In genomic region chr4:126301584-126302309, GRCm38 (mm10) we compare ENCODE assay signal across 7 mouse cellular contexts. TPM values are rescaled to one million over a fixed set of nuclear protein-coding genes. Genes with fewer than 3 reads are reported as not detected.
DNase-seq lines count a peak whose midpoint lies in the region; ATAC-seq and TF ChIP-seq lines count a peak whose summit lies in the region.

No protein-coding gene starts in this region.

- peak overlapping the region; percentile 5; the same call in 1 of the 2 replicates for H3K9ac ChIP-seq in ES-Bruce4 (ENCODE audit: low read depth, poor library complexity, severe bottlenecking)
- H3K9ac ChIP-seq in forebrain, embryonic 12.5 days: 0 out of 2 replicates have a peak overlapping the region, but pooled peaks have one; percentile 29
- no peak overlapping the region for H3K9ac ChIP-seq in liver, embryonic 16.5 days (ENCODE audit: low read depth, low read length)

- TF ChIP-seq CTCF in ES-Bruce4 (IDR thresholded peaks at IDR 0.05; ENCODE audit: low read depth, low read length): no peak

- H3K36me3 ChIP-seq in ES-Bruce4 (ENCODE audit: control insufficient read depth, insufficient read depth, low read length, poor library complexity, severe bottlenecking): no peaks in the 10 kb centered on the region
- no peaks in the 10 kb centered on the region for H3K36me3 ChIP-seq in forebrain, embryonic 12.5 days (replicated peaks)
- H3K36me3 ChIP-seq in liver, embryonic 16.5 days (ENCODE audit: control insufficient read depth, insufficient read depth): no peaks in the 10 kb centered on the region

- H3K4me2 ChIP-seq in forebrain, embryonic 12.5 days: peak overlapping the region; percentile 42
- 0 out of 2 replicates have a peak overlapping the region, but pooled peaks have one; percentile 42 for H3K4me2 ChIP-seq in liver, embryonic 16.5 days (ENCODE audit: low read depth, low read length)

- peak overlapping the region; percentile 54 for H3K4me3 ChIP-seq in ES-Bruce4 (ENCODE audit: low read depth, low read length)
- H3K4me3 ChIP-seq in forebrain, embryonic 12.5 days (replicated peaks): peak overlapping the region; percentile 31
- H3K4me3 ChIP-seq in liver, embryonic 16.5 days (ENCODE audit: low read depth, low read length): no peak overlapping the region

- H3K9me3 ChIP-seq in ES-Bruce4 (replicated peaks; ENCODE audit: control insufficient read depth, insufficient read depth, low read length, poor library complexity, severe bottlenecking): no peaks in the 10 kb centered on the region
- peaks cover 4% of the 10 kb centered on the region for H3K9me3 ChIP-seq in forebrain, embryonic 12.5 days
- no peaks in the 10 kb centered on the region; the same call in 1 of the 2 replicates for H3K9me3 ChIP-seq in liver, embryonic 16.5 days (replicated peaks; ENCODE audit: control insufficient read depth, low read length)

- 5% methylated on average over 27 of the region's 27 CpGs for WGBS in forebrain, embryonic 12.5 days
- 7% methylated on average over 27 of the region's 27 CpGs for WGBS in liver, embryonic 16.5 days (ENCODE audit: insufficient replicate concordance)

- no peak for TF ChIP-seq POLR2A in ES-Bruce4 (IDR thresholded peaks at IDR 0.05; ENCODE audit: insufficient read depth, low read length)

- no peak for ATAC-seq in forebrain, embryonic 12.5 days (ENCODE audit: low FRiP score)
- no peak for ATAC-seq in liver, embryonic 16.5 days (ENCODE audit: low read depth)

- peaks cover 6% of the 10 kb centered on the region for H3K4me1 ChIP-seq in ES-Bruce4 (ENCODE audit: control insufficient read depth, insufficient read depth, low read length)
- H3K4me1 ChIP-seq in forebrain, embryonic 12.5 days: peaks cover 19% of the 10 kb centered on the region
- H3K4me1 ChIP-seq in liver, embryonic 16.5 days (ENCODE audit: control insufficient read depth, low read depth, low read length): peaks cover 4% of the 10 kb centered on the region

- H3K27ac ChIP-seq in ES-Bruce4 (ENCODE audit: insufficient read depth, low read length): no peak overlapping the region
- no peak overlapping the region for H3K27ac ChIP-seq in forebrain, embryonic 12.5 days
- H3K27ac ChIP-seq in liver, embryonic 16.5 days (ENCODE audit: low read length): no peak overlapping the region

- intact Hi-C loops in left cerebral cortex, postnatal 4 days (cut with DNase I): no loop called here

- H3K27me3 ChIP-seq in ES-Bruce4 (ENCODE audit: control insufficient read depth, insufficient read depth, low read length, poor library complexity, severe bottlenecking): peaks cover 4% of the 10 kb centered on the region; the same call in 1 of the 2 replicates
- H3K27me3 ChIP-seq in forebrain, embryonic 12.5 days: peaks cover 77% of the 10 kb centered on the region
- peaks cover 53% of the 10 kb centered on the region for H3K27me3 ChIP-seq in liver, embryonic 16.5 days (ENCODE audit: control insufficient read depth, insufficient read depth, low read depth, low read length)

- peak; percentile 33 for DNase-seq in ZHBTc4 (ENCODE audit: low read depth, low spot score)
- DNase-seq in left cerebral cortex, postnatal 4 days: no peak
- no peak for DNase-seq in right cerebral cortex, postnatal 14 days
- DNase-seq in right cerebral cortex, adult 18-20 months: no peak

- TF ChIP-seq EP300 in ES-Bruce4 (IDR thresholded peaks at IDR 0.05; ENCODE audit: insufficient read depth, low read depth, low read length): no peak

RNA-seq across cellular contexts. Expression of gene Col8a2, which starts 15.2 kb away (rescaled TPM):
- 1.0 and 1.2 TPM in 2 replicates for polyA plus RNA-seq in ES-Bruce4 (2011; ENCODE audit: insufficient read depth, insufficient read length, low read depth, missing spikeins)
- polyA plus RNA-seq in forebrain, embryonic 12.5 days (2016; fragmentation: Nextera tagmentation; extraction: Ambion mirVana): 16.0 and 22.6 TPM in 2 replicates
- polyA plus RNA-seq in liver, embryonic 16.5 days (2015; fragmentation: Nextera tagmentation; extraction: Ambion mirVana): 0.57 and 0.71 TPM in 2 replicates
- total RNA-seq in left cerebral cortex, postnatal 4 days (2021): 1 to 10 TPM; 2.2 to 3.4 TPM

RNA-seq across cellular contexts. Expression of gene Adprhl2, which starts 19.8 kb away (rescaled TPM):
- 31.4 and 35.7 TPM in 2 replicates for polyA plus RNA-seq in ES-Bruce4 (2011; ENCODE audit: insufficient read depth, insufficient read length, low read depth, missing spikeins)
- polyA plus RNA-seq in forebrain, embryonic 12.5 days (2016; fragmentation: Nextera tagmentation; extraction: Ambion mirVana): 68.5 and 72.4 TPM in 2 replicates
- 23.7 and 26.1 TPM in 2 replicates for polyA plus RNA-seq in liver, embryonic 16.5 days (2015; fragmentation: Nextera tagmentation; extraction: Ambion mirVana)
- 10 to 100 TPM; 37.8 to 39.5 TPM for total RNA-seq in left cerebral cortex, postnatal 4 days (2021)

RNA-seq across cellular contexts. Expression of gene Tekt2, which starts 23.7 kb away (rescaled TPM):
- 4.8 and 5.9 TPM in 2 replicates for polyA plus RNA-seq in ES-Bruce4 (2011; ENCODE audit: insufficient read depth, insufficient read length, low read depth, missing spikeins)
- 7.7 and 10.8 TPM in 2 replicates for polyA plus RNA-seq in forebrain, embryonic 12.5 days (2016; fragmentation: Nextera tagmentation; extraction: Ambion mirVana)
- 0.17 and 0.46 TPM in 2 replicates for polyA plus RNA-seq in liver, embryonic 16.5 days (2015; fragmentation: Nextera tagmentation; extraction: Ambion mirVana)
- total RNA-seq in left cerebral cortex, postnatal 4 days (2021): 1 to 10 TPM; 3.5 to 5.1 TPM

RNA-seq across cellular contexts. Expression of gene Trappc3, which starts 39.6 kb away (rescaled TPM):
- polyA plus RNA-seq in ES-Bruce4 (2011; ENCODE audit: insufficient read depth, insufficient read length, low read depth, missing spikeins): 62.8 TPM in 2 replicates
- 104 and 108 TPM in 2 replicates for polyA plus RNA-seq in forebrain, embryonic 12.5 days (2016; fragmentation: Nextera tagmentation; extraction: Ambion mirVana)
- polyA plus RNA-seq in liver, embryonic 16.5 days (2015; fragmentation: Nextera tagmentation; extraction: Ambion mirVana): 29.3 and 32.4 TPM in 2 replicates
- 100 to 1,000 TPM; 102 to 105 TPM for total RNA-seq in left cerebral cortex, postnatal 4 days (2021)

RNA-seq across cellular contexts. Expression of gene Map7d1, which starts 45.6 kb away (rescaled TPM):
- 29.0 and 31.9 TPM in 2 replicates for polyA plus RNA-seq in ES-Bruce4 (2011; ENCODE audit: insufficient read depth, insufficient read length, low read depth, missing spikeins)
- 104 and 105 TPM in 2 replicates for polyA plus RNA-seq in forebrain, embryonic 12.5 days (2016; fragmentation: Nextera tagmentation; extraction: Ambion mirVana)
- polyA plus RNA-seq in liver, embryonic 16.5 days (2015; fragmentation: Nextera tagmentation; extraction: Ambion mirVana): 4.6 and 5.8 TPM in 2 replicates
- total RNA-seq in left cerebral cortex, postnatal 4 days (2021): 100 to 1,000 TPM; 211 to 214 TPM
